Mouse (Mus musculus): ENCODE data around the gene Prune1.

- no peak for TF ChIP-seq CTCF (conservative IDR thresholded peaks at IDR 0.05; ENCODE audit: low read length)
- TF ChIP-seq POU5F1 (IDR thresholded peaks at IDR 0.05; ENCODE audit: borderline replicate concordance, low read length), result no peak
- TF ChIP-seq NANOG (IDR thresholded peaks at IDR 0.05; ENCODE audit: borderline replicate concordance, low read length), result no peak
Measured at GRCm38 (mm10) chr3:95228894-95229780, 52.7 kb downstream of the Prune1 start.

Data from E14TG2a.4 (cell line).